Mouse (Mus musculus) NIH3T3 (cell line): ENCODE measurements around the gene Kansl3.

ENCODE experiments used
- DNase-seq: peaks from one replicate; pipeline ENCODE4 v3.0.0-alpha.2; 2012; ENCODE audit warnings: low read depth

The Kansl3 gene

DNA sequence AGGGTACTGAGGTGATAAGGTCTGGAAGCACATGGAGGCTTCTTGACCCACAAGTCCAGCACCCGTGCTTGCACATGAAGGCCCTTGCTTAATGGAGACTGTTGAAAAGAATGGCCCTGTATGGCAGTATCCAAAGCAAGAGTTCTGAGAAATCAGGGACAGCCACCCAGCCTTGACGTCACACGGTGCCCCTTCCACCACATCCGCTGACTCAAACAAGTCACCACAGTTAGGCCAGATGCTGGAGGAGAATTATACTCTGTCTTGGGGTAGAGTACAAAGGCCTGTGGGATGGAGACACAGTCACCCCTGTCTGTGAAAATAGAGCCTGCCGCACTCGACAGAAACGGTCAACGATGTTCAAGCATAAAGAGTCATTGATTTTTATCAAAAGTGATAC, 75.5 kb downstream of the Kansl3 start:
- no peak for DNase-seq
